Mouse (Mus musculus): ENCODE measurements around the gene Entpd7.

Gene Entpd7

DNA sequence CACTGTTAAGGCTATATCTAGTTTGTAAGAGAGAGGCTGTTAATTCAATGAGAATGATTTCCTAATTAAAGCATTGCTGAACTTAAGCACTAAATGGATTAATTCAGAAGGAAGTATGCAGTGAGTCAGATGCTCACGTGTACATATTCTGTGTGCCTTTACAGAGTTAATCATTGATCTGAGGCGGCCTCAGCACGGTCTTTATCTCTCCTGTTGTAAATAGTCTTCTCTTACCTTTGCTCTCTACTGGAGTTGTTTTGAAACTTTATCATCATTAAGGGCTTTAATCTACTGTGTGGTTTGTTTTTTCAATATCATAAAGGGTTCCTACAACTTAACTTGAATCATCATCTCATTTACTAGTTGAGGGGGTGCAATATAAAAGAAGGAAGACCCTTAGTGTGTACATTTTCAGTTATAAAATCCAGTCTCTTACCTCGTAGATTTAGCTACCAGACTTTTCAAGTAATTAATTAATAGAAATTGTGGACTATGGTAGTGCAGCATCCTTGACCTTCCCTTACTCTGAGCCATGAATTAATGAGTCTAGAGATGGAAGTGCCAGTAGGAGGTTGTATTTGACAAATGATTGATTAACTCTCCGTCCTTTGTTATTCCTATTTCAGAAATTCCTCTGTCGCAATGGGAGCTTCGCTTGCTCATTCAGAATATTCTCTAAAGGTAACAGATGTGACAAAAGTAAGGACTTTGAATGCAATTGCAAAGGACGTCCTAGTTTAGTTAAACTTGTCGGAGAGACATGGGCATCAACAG, 78.3 kb downstream of the Entpd7 start:
- DNase-seq (ENCODE audit: inconsistent age in 2 of 2, low spot score in 1 of 2): peak in 1 of 2 experiments; percentile 70

DNA sequence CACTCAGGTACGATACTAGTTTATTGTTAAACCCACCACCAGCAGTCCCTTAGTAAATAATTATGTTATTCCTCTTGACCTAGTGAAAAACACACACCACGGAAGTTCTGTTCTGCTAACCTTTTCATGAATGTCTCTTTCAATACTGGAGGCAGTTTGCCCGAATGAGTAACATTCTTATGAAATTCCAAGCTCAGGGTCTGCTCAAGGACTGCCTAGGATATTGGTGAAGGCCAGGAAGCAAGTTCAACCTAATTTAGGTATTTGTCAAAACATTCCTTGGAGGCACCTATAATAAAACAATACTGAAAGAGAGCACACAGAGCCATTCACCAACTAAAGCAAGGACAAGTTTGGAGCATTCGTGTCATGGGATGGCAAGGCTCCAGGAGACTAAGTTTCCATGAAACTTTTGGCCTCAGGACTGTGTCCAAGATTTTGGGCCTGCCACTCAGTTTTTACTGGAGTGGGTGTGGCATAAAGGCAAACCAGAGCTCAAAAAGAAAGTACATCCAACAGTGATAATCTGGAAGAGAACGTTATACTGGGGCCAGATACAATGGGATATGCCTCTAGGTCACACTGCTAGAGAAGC, 80.0 kb downstream of the Entpd7 start:
- peak; percentile 33 to 85 for DNase-seq (ENCODE audit: inconsistent age in 2 of 2, low spot score in 1 of 2)

DNA sequence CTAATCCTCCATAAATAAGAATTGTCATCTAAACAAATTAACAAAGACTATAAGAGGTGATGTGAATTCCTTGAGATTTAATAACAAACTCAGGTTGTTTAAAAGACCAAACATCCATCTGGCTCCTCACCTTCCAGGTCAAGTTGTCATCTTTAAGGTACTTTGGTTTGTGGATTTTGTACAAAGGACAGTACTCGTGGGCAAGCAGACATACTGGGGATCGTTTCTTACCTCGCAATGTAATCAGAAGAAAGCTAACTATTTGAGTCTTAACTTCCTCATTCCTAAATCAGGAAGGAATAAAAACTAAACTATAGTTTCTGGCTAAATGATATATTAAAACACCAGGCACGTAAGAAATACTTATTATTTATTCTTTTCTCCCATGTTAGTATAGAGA, 81.1 kb downstream of the Entpd7 start:
- no peak for DNase-seq (ENCODE audit: inconsistent age in 2 of 2, low spot score in 1 of 2)

DNA sequence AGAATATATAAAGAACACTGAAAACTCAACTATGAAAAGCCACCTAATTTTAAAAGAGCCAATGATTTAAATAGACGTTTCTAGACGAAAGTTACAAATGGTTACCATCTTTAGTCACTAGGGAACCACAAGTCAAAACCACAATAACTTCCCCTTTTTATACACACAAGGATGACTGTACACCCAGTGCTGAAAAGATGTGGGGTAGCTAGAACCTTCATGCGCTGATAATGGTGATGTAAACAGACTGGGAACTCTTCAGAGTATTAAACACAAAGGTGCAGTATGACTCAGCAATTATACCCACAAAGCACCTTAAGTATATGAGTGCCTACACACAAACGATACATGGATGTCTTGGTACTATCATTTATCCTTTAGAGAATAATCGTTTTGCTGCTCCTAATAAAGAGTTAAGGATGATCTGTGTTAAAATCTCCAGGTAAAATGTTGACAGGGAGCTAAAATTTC, 82.1 kb downstream of the Entpd7 start:
- DNase-seq (ENCODE audit: inconsistent age in 2 of 2, low spot score in 1 of 2): no peak

DNA sequence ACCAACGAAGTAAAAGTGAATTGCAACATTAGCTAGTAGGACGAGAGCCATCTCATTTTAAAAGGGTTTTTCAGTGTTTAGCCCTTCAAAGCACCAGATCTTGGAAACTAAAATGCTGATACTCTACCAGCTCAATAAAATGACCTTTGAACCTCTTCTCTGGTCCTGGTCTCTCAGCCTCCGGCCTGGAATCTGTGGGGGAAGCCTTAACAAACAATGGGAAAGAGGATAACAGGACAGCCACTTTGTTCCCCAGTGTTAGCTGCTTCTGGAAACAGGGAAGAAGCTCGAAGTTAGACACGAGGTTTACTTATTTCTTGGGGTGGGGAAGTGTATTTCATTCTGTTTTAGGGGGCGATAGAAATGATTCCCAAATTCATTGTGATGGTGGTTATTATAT, 82.8 kb downstream of the Entpd7 start:
- DNase-seq (ENCODE audit: inconsistent age in 2 of 2, low spot score in 1 of 2): no peak

DNA sequence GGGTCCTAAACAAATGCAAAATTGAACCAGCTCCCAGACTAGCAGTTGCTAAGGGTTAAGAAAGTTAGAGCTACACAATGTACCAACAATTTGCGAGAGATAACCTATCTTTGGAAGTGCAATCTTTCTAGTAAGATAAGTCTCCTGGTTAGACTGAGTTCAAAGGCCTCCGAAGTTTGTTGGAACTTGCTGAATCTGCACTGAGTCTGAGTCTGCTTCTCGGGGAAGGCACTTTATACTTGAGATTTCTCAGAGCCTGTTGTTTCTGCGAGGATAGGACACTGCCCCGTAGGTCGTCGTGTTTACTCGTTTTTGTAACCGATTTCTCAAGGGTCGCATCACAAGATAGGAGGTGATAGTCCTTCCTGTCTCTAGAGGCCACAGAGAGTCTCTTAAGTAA, 86.0 kb downstream of the Entpd7 start:
- no peak for DNase-seq (ENCODE audit: inconsistent age in 2 of 2, low spot score in 1 of 2)

DNA sequence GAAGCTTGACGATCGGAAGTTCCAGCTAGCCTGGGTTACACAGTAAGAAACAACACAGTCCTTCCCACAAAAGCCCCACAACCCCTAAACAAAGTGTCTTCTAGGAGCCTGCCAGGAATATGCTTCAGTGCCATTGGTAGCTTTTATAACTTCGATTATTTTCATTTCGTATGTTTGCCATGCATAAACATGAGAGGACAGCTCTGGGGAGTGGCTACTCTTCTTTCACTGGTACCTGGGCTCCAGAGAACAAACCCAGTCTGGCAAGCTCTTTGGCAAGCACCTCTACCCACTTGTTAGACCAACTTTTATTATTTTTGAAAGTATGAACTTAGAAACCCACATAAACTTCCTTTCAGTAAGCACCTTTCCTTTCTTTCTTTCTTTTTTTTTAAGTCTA, 87.1 kb downstream of the Entpd7 start:
- DNase-seq (ENCODE audit: inconsistent age in 2 of 2, low spot score in 1 of 2): no peak

DNA sequence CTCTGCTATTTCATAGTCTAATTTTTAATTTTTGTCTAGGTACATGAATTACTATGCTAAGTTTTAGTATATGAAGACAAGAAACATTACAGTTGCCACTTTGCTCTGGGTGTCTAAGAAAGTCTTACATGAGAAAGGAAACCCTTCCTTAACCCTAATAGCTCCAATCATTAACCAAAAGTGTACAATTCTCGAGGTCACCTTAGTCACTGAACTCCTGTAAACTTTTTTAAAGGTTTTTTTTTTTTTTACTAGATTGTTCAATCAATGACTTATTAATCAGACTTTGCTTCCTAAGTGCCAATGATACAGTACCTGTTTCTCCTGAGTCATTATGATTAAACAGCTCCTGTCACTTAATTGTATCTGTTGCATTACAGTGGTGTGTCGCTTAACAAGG, 87.8 kb downstream of the Entpd7 start:
- no peak for DNase-seq (ENCODE audit: inconsistent age in 2 of 2, low spot score in 1 of 2)

DNA sequence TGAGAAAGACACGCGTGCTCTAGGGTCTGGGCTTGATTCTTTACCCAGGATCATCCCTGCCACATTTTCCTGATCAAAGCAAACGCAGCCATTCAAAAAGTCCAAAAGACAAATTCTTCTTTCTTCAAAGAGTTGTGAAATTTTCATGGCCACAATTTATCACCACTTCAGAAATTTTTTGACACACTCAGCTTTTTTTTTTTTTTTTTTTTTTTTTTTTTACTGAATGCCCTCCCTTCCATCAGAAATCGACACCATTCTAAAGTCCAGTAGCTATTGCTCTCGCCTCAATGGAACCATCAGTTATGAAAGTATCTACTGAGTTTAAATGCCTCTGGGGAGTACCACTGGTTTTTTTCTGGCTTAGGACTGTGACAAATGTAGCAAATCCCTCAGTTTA, 90.9 kb downstream of the Entpd7 start:
- DNase-seq (ENCODE audit: inconsistent age in 2 of 2, low spot score in 1 of 2): no peak

DNA sequence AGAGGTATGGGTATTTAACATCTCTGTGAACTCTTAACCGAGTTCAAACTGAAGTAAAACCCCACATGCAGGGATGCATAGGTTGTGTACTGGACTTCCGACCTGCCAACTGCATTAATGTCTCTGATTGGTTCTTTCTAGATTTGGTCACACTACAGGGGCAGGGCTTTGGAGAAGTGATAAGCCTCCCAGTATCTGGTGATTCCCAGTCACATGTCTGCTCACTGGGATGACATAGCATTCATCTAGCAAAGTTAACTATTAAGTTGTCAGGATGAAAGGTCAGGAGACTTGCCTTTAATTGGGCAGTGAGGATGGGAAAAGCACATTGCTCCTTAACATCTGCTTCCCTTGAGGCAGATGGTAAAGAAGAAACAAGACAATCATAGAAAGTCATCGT, 92.5 kb downstream of the Entpd7 start, which contains the start of gene Abcc2:
Gene Abcc2, plus strand, starts transcription at position 213 of the 400 bp plus-strand sequence.
- DNase-seq (ENCODE audit: inconsistent age in 2 of 2, low spot score in 1 of 2): no peak

All from adrenal gland, adult (tissue).